Mouse (Mus musculus) cerebellum, postnatal 4 days (tissue): ENCODE measurements around the gene 1110017D15Rik.
"Not testable (repeated sequence)": the region's sequence is repeated elsewhere in the genome, so short reads cannot be mapped to it uniquely, and the experiment has no call there.

Source experiments
- DNase-seq, 2 experiments: peaks; one replicate each; pipeline ENCODE4 v3.0.0; 2022; ENCODE audit warnings: low spot score in 2 of 2, mixed read lengths in 1 of 2

The 1110017D15Rik gene

GRCm38 (mm10) chr4:41479456-41479804 is 37.7 kb downstream of the 1110017D15Rik start:
- no peak for DNase-seq

GRCm38 (mm10) chr4:41478751-41479455 is 38.2 kb downstream of the 1110017D15Rik start:
- DNase-seq: no peak

GRCm38 (mm10) chr4:41477648-41478160 is 39.4 kb downstream of the 1110017D15Rik start:
- DNase-seq: no peak

DNA sequence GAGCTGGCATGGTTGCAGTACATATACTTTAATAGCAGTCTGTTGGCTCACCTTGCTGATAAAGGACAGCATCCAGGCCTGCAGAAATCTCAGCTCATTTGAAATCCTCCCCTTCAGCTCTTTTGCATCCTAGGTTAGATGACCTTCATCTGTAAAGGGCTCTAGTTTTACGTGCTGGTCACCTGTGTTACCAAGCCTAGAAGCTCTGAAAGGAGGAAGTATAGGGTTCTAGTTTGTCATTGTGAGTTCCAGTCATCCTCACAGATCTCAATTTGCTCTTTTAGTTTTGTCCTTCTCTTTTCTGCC is 45.8 kb downstream of the 1110017D15Rik start:
- DNase-seq: no peak

DNA sequence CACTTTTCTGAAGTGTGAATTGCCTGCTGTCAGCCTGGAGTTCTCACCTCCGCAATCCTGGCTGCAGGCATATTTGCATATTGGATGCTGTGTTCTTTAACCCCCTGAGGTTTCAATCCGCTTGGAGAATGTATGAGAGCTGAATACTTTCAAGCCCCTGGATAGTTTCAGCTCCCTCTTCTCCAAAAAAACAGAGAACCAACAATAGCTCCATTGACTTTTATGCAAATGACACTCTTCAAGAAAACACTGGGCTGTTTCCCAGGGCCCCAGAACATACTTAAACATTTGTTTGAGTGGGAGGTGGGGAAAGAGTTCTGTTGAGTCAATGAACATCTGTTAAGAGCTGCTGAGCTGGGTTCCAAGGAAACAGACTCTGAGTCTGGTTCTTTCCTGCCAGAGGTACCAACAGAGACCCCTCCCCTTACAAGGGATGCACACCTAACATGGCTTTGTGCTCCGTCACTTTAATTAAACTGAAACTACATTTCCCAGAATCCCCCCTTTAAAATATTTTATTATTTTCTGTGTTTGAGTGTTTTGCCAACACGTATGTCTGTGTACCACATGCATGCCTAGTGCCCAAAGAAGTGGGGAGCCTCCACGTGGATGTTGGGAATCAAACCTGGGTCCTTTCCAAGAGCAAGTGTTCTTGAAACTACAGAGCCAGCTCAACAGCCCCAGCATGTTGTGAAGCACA is 46.3 kb downstream of the 1110017D15Rik start:
- DNase-seq: no peak

GRCm38 (mm10) chr4:41470051-41470683 is 47.0 kb downstream of the 1110017D15Rik start:
- DNase-seq: no peak

DNA sequence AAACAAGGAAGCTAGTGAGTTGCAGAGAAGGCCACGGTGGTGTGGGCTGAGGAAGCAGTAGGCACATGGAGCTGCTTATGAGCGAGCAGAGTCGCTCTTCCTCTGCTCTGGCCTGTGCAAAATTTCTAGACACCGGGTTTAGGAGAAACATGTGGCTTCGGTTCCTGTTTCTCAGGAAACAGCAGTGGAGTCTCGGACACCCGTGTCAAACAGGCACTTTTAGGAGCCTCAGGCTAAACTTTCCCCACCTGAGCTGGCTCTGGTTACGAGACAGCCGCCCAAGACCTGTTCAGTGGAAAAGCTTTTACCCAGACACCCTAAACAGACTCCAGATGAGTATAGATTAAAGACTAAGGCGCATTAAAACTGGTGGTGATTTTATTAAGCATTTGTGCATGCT is 47.9 kb downstream of the 1110017D15Rik start:
- no peak for DNase-seq

DNA sequence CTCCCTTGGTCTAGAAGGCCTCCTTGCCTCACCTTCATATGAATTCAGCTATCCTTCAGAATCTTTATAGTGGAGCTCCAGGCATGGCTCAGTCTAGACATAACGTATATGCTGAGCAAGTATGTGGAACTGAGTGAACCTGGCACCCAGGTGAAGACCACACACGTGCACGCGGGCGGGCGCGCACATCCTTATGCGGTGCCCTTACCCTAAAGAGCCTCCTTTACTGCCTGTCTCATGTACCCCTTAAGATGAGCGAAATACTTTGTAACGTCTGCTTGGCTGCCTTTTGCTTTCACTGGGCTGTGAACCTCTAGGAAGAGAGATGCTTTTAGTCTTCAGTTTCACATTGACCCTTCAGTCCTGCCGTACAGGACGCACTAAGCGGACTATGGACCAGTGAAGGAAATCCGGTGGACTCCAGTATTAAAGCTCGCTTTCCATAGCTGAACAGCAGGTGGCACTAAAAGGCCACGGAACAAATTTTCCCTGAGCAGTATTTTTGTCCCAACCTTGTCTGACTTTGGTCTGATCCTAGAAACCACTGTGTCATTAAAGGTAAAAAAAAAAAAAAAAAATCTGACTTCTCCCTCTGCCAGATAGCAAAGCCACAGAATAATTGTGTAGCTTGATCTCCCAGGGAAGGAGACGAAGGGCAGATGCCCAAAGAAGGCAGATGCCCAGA is 48.6 kb downstream of the 1110017D15Rik start:
- DNase-seq: peak; percentile 40 to 58

DNA sequence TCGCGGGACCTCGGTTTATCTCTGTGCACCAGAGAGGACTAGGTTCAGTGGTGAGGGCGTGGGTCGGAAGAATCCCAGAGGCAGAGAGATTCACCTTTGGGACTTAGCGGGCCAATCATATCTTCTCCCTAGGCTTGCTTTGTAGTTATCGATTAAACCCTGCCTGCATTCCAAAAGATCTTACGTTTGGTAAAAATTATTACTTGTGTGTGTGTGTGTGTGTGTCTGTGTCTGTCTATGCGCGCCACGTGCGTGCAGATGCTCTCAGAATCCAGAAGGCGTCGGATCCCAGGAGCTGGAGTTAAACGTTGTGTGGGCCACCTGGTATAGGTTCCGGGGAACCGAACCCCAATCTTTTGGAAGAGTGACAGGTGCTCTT is 51.9 kb downstream of the 1110017D15Rik start:
- DNase-seq: no peak

GRCm38 (mm10) chr4:41464345-41465286 is 52.5 kb downstream of the 1110017D15Rik start, which contains the start of the genes Kif24 and Nudt2:
Gene Kif24 (minus strand): TSS chr4:41464887.
Gene Nudt2 (plus strand): TSS chr4:41465151.
- peak; percentile 92 to 97 for DNase-seq

DNA sequence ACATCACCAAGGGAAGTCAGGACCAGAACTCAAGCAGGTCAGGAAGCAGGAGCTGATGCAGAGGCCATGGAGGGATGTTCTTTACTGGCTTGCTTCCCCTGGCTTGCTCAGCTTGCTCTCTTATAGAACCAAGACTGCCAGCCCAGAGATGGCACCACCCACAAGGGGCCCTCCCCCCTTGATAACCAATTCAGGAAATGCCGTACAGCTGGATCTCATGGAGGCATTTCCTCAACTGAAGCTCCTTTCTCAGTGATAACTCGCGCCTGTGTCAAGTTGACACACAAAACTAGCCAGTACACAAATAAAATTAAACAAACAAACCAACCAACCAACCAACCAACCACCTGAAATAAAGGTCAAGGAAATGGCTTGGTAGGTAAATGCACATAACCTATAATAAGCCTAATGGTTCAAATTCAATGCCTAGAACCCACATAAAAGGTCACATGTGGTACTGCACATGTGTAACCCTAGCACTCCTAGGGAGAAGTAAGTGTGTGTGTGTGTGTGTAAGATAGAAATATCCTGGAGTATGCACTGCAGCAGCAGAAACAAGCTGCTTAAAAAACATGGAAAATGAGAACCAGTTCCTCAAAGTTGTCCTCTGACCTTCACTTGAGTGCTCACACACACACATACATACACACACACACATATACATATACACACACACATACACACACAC is 53.9 kb downstream of the 1110017D15Rik start:
- DNase-seq: not testable (repeated sequence)

- no peak for DNase-seq
Observed at GRCm38 (mm10) chr4:41460690-41461089, 56.4 kb downstream of the 1110017D15Rik start.
